Mouse (Mus musculus): ENCODE measurements around the gene Atp6v0a4. TPM values are rescaled to one million over a fixed set of nuclear protein-coding genes. Genes with fewer than 3 reads are reported as not detected.

The Atp6v0a4 gene
- polyA plus RNA-seq, 1 experiment from 2014 or later: 0.34 TPM

GRCm38 (mm10) chr6:38031924-38032540 is 92.4 kb downstream of the Atp6v0a4 start:
- H3K27ac ChIP-seq (ENCODE audit: low read depth, low read length): no peak overlapping the region
- ATAC-seq (replicated peaks; ENCODE audit: insufficient number of reproducible peaks, low FRiP score, low TSS enrichment): no peak

GRCm38 (mm10) chr6:38028205-38028604 is 96.2 kb downstream of the Atp6v0a4 start:
- H3K4me1 ChIP-seq (ENCODE audit: control insufficient read depth, insufficient read depth, low read length): no peaks in the 10 kb centered on the region
- H3K4me3 ChIP-seq (ENCODE audit: low read depth, low read length): no peak overlapping the region
- H3K4me2 ChIP-seq: no peak overlapping the region
- no peak overlapping the region for H3K27ac ChIP-seq (ENCODE audit: low read depth, low read length)
- no peak overlapping the region for H3K9ac ChIP-seq (ENCODE audit: low read depth, low read length)
- no peaks in the 10 kb centered on the region for H3K27me3 ChIP-seq (ENCODE audit: control insufficient read depth, insufficient read depth, low read length)
- 52% methylated on average over 2 of the region's 2 CpGs for WGBS (ENCODE audit: insufficient replicate concordance)
- no peaks in the 10 kb centered on the region for H3K36me3 ChIP-seq (ENCODE audit: control insufficient read depth, insufficient read depth, low read length)
- ATAC-seq (replicated peaks; ENCODE audit: insufficient number of reproducible peaks, low FRiP score, low TSS enrichment): no peak
- H3K9me3 ChIP-seq (replicated peaks; ENCODE audit: control insufficient read depth, low read length): no peaks in the 10 kb centered on the region

More at GRCm38 (mm10) chr6:38031924-38032540, 92.4 kb downstream of the Atp6v0a4 start:
- Histone ChIP-seq H3K36me3 (ENCODE audit: control insufficient read depth, insufficient read depth, low read length) (no peaks in the 10 kb centered on the region), H3K9me3 (replicated peaks; ENCODE audit: control insufficient read depth, low read length) (no peaks in the 10 kb centered on the region), H3K4me2 (no peak overlapping the region), H3K27me3 (ENCODE audit: control insufficient read depth, insufficient read depth, low read length) (no peaks in the 10 kb centered on the region), H3K9ac (ENCODE audit: low read depth, low read length) (no peak overlapping the region), H3K4me3 (ENCODE audit: low read depth, low read length) (no peak overlapping the region), H3K4me1 (ENCODE audit: control insufficient read depth, insufficient read depth, low read length) (no peaks in the 10 kb centered on the region)
- 45% methylated on average over 7 of the region's 7 CpGs for WGBS (ENCODE audit: insufficient replicate concordance)

GRCm38 (mm10) chr6:38027771-38028170 is 96.6 kb downstream of the Atp6v0a4 start:
- Histone ChIP-seq H3K4me2 (no peak overlapping the region), H3K36me3 (ENCODE audit: control insufficient read depth, insufficient read depth, low read length) (no peaks in the 10 kb centered on the region), H3K4me1 (ENCODE audit: control insufficient read depth, insufficient read depth, low read length) (no peaks in the 10 kb centered on the region), H3K9ac (ENCODE audit: low read depth, low read length) (no peak overlapping the region), H3K4me3 (ENCODE audit: low read depth, low read length) (no peak overlapping the region), H3K9me3 (replicated peaks; ENCODE audit: control insufficient read depth, low read length) (no peaks in the 10 kb centered on the region), H3K27ac (ENCODE audit: low read depth, low read length) (no peak overlapping the region), H3K27me3 (ENCODE audit: control insufficient read depth, insufficient read depth, low read length) (no peaks in the 10 kb centered on the region)
- 39% methylated on average over 1 of the region's 1 CpGs for WGBS (ENCODE audit: insufficient replicate concordance)
- no peak for ATAC-seq (replicated peaks; ENCODE audit: insufficient number of reproducible peaks, low FRiP score, low TSS enrichment)

GRCm38 (mm10) chr6:38023284-38023683 is 101.1 kb downstream of the Atp6v0a4 start:
- Histone ChIP-seq H3K36me3 (ENCODE audit: control insufficient read depth, insufficient read depth, low read length) (no peaks in the 10 kb centered on the region), H3K9me3 (replicated peaks; ENCODE audit: control insufficient read depth, low read length) (no peaks in the 10 kb centered on the region), H3K4me1 (ENCODE audit: control insufficient read depth, insufficient read depth, low read length) (no peaks in the 10 kb centered on the region), H3K9ac (ENCODE audit: low read depth, low read length) (no peak overlapping the region), H3K4me3 (ENCODE audit: low read depth, low read length) (no peak overlapping the region), H3K4me2 (no peak overlapping the region), H3K27ac (ENCODE audit: low read depth, low read length) (no peak overlapping the region), H3K27me3 (ENCODE audit: control insufficient read depth, insufficient read depth, low read length) (no peaks in the 10 kb centered on the region)
- WGBS (ENCODE audit: insufficient replicate concordance): 29% methylated on average over 7 of the region's 7 CpGs
- no peak for ATAC-seq (replicated peaks; ENCODE audit: insufficient number of reproducible peaks, low FRiP score, low TSS enrichment)

- no peaks in the 10 kb centered on the region for H3K27me3 ChIP-seq (ENCODE audit: control insufficient read depth, insufficient read depth, low read length)
- no peak overlapping the region for H3K27ac ChIP-seq (ENCODE audit: low read depth, low read length)
- 78% methylated on average over 7 of the region's 7 CpGs for WGBS (ENCODE audit: insufficient replicate concordance)
- H3K36me3 ChIP-seq (ENCODE audit: control insufficient read depth, insufficient read depth, low read length): no peaks in the 10 kb centered on the region
- no peaks in the 10 kb centered on the region for H3K9me3 ChIP-seq (replicated peaks; ENCODE audit: control insufficient read depth, low read length)
- no peak overlapping the region for H3K4me2 ChIP-seq
- H3K4me1 ChIP-seq (ENCODE audit: control insufficient read depth, insufficient read depth, low read length): no peaks in the 10 kb centered on the region
- H3K4me3 ChIP-seq (ENCODE audit: low read depth, low read length): no peak overlapping the region
- no peak overlapping the region for H3K9ac ChIP-seq (ENCODE audit: low read depth, low read length)
- ATAC-seq (replicated peaks; ENCODE audit: insufficient number of reproducible peaks, low FRiP score, low TSS enrichment): no peak
These were observed 103.0 kb downstream of the Atp6v0a4 start for GRCm38 (mm10) chr6:38021406-38021805.

GRCm38 (mm10) chr6:38012829-38013228 is 111.6 kb downstream of the Atp6v0a4 start:
- no peak overlapping the region for H3K4me2 ChIP-seq
- 92% methylated on average over 2 of the region's 2 CpGs for whole genome bisulfite sequencing (ENCODE audit: insufficient replicate concordance)

GRCm38 (mm10) chr6:38007459-38007858 is 116.9 kb downstream of the Atp6v0a4 start:
- Histone ChIP-seq H3K4me3 (ENCODE audit: low read depth, low read length) (no peak overlapping the region), H3K27me3 (ENCODE audit: control insufficient read depth, insufficient read depth, low read length) (no peaks in the 10 kb centered on the region), H3K4me2 (no peak overlapping the region), H3K9ac (ENCODE audit: low read depth, low read length) (no peak overlapping the region), H3K36me3 (ENCODE audit: control insufficient read depth, insufficient read depth, low read length) (no peaks in the 10 kb centered on the region), H3K4me1 (ENCODE audit: control insufficient read depth, insufficient read depth, low read length) (no peaks in the 10 kb centered on the region), H3K27ac (ENCODE audit: low read depth, low read length) (no peak overlapping the region), H3K9me3 (replicated peaks; ENCODE audit: control insufficient read depth, low read length) (no peaks in the 10 kb centered on the region)
- no peak for ATAC-seq (replicated peaks; ENCODE audit: insufficient number of reproducible peaks, low FRiP score, low TSS enrichment)
- 8% methylated on average over 6 of the region's 6 CpGs for WGBS (ENCODE audit: insufficient replicate concordance)

More at GRCm38 (mm10) chr6:38012829-38013228, 111.6 kb downstream of the Atp6v0a4 start:
- no peak overlapping the region for H3K4me3 ChIP-seq (ENCODE audit: low read depth, low read length)
- H3K4me1 ChIP-seq (ENCODE audit: control insufficient read depth, insufficient read depth, low read length): no peaks in the 10 kb centered on the region
- H3K36me3 ChIP-seq (ENCODE audit: control insufficient read depth, insufficient read depth, low read length): no peaks in the 10 kb centered on the region
- H3K27me3 ChIP-seq (ENCODE audit: control insufficient read depth, insufficient read depth, low read length): no peaks in the 10 kb centered on the region
- no peak overlapping the region for H3K27ac ChIP-seq (ENCODE audit: low read depth, low read length)
- H3K9me3 ChIP-seq (replicated peaks; ENCODE audit: control insufficient read depth, low read length): no peaks in the 10 kb centered on the region
- no peak overlapping the region for H3K9ac ChIP-seq (ENCODE audit: low read depth, low read length)
- no peak for ATAC-seq (replicated peaks; ENCODE audit: insufficient number of reproducible peaks, low FRiP score, low TSS enrichment)

Other genes with a start within 250 kb of the Atp6v0a4 start
- 0.15 and 0.30 TPM in 2 replicates for gene Svopl, start 77.6 kb downstream of the Atp6v0a4 start, polyA plus RNA-seq (2014; fragmentation: Nextera tagmentation; extraction: Ambion mirVana)
- gene Tmem213, start 15.3 kb downstream of the Atp6v0a4 start, polyA plus RNA-seq (2014; fragmentation: Nextera tagmentation; extraction: Ambion mirVana): not detected in 2 replicates
- gene D630045J12Rik, start 129.4 kb upstream of the Atp6v0a4 start, polyA plus RNA-seq (2014; fragmentation: Nextera tagmentation; extraction: Ambion mirVana): 3.3 and 3.7 TPM in 2 replicates
- gene Zc3hav1l, start 174.7 kb upstream of the Atp6v0a4 start, polyA plus RNA-seq (2014; fragmentation: Nextera tagmentation; extraction: Ambion mirVana): 10.4 and 11.6 TPM in 2 replicates
- 8.0 and 11.3 TPM in 2 replicates for gene Zc3hav1, start 230.0 kb upstream of the Atp6v0a4 start, polyA plus RNA-seq (2014; fragmentation: Nextera tagmentation; extraction: Ambion mirVana)